Mouse (Mus musculus) midbrain, postnatal 0 days (tissue): ENCODE measurements around the gene Prtn3. TPM values are rescaled to one million over a fixed set of nuclear protein-coding genes. Genes with fewer than 3 reads are reported as not detected.

Source experiments
- ATAC-seq: fragments of 200-750 bp; cut with Nextera tagmentation; 2 replicates; pipeline ENCODE4 v1.8.0; 2017; ENCODE audit warnings: moderate number of reproducible peaks, mild to moderate bottlenecking, moderate TSS enrichment, moderate library complexity; ENCODE audit not compliant: low FRiP score
- DNase-seq: peaks from one replicate; pipeline ENCODE4 v3.0.0-alpha.2; 2015; ENCODE audit warnings: low spot score
- H3K27ac ChIP-seq: fragments of 300-500 bp; sonication (generic); 2 replicates; pipeline ENCODE4 v1.5.1; 2014; ENCODE audit warnings: low read depth, mild to moderate bottlenecking, low read length, mixed read lengths
- H3K27me3 ChIP-seq: fragments of 300-500 bp; sonication (generic); 2 replicates; pipeline ENCODE4 v1.6.1; 2014; ENCODE audit warnings: low read length, control low read depth, mixed read lengths; ENCODE audit not compliant: insufficient read depth
- H3K36me3 ChIP-seq: fragments of 300-500 bp; sonication (generic); 2 replicates; pipeline ENCODE4 v1.6.1; 2014; ENCODE audit warnings: low read length, control low read depth, mixed read lengths; ENCODE audit not compliant: insufficient read depth
- H3K4me1 ChIP-seq: fragments of 300-500 bp; sonication (generic); 2 replicates; pipeline ENCODE4 v1.6.1; 2014; ENCODE audit warnings: mild to moderate bottlenecking, control low read depth, antibody characterized with exemption, low read length, mixed read lengths; ENCODE audit not compliant: insufficient read depth
- H3K4me2 ChIP-seq: fragments of 300-500 bp; sonication (generic); 2 replicates; pipeline ENCODE4 v1.6.1; 2014; ENCODE audit warnings: low read depth, mild to moderate bottlenecking, low read length, mixed read lengths; ENCODE audit not compliant: poor library complexity, severe bottlenecking
- H3K4me3 ChIP-seq: fragments of 300-500 bp; sonication (generic); 2 replicates; pipeline ENCODE4 v1.5.1; 2014; ENCODE audit warnings: low read depth, mild to moderate bottlenecking, low read length, moderate library complexity
- H3K9ac ChIP-seq: fragments of 300-500 bp; sonication (generic); replicated peaks from 2 replicates; pipeline ENCODE4 v1.6.1; 2014; ENCODE audit warnings: mild to moderate bottlenecking, low read length, moderate library complexity, mixed read lengths; ENCODE audit not compliant: poor library complexity, severe bottlenecking
- H3K9me3 ChIP-seq: fragments of 300-500 bp; sonication (generic); 2 replicates; pipeline ENCODE4 v1.6.1; 2016; ENCODE audit warnings: low read length, control low read depth
- CTCF ChIP-seq: IDR thresholded peaks from 2 replicates; pipeline ENCODE4 v1.5.1; 2016; ENCODE audit warnings: antibody characterized with exemption, mild to moderate bottlenecking
- WGBS: fragments of 180-500 bp; shearing (Covaris S2); extraction: QIAGEN DNeasy Blood & Tissue Kit; methylation state at CpG from one replicate; pipeline ENCODE4 v1.1.7; 2014; 5-methylcytosine and 5-hydroxymethylcytosine counted together
- polyA plus RNA-seq: library from polyadenylated mRNA; unstranded; fragments of >200 nt; fragmentation: Nextera tagmentation; extraction: Ambion mirVana; gene quantifications from 2 replicates; pipeline ENCODE4 v1.2.1, GENCODE M21; 2015
- total RNA-seq: library from RNA; depleted of rRNA; stranded (reverse); fragments of >200 nt; gene quantifications from 2 replicates; pipeline ENCODE4 v1.2.3, GENCODE M21; 2014

Prtn3 gene
- total and polyA plus RNA-seq, 2 experiments from 2014 or later = 7.5 to 11.7 TPM

- TF ChIP-seq CTCF = no peak
- H3K27me3 ChIP-seq = peaks cover 39% of the 10 kb centered on the region
Observed at GRCm38 (mm10) chr10:79917532-79918100, 43.3 kb downstream of the Prtn3 start.

DNA sequence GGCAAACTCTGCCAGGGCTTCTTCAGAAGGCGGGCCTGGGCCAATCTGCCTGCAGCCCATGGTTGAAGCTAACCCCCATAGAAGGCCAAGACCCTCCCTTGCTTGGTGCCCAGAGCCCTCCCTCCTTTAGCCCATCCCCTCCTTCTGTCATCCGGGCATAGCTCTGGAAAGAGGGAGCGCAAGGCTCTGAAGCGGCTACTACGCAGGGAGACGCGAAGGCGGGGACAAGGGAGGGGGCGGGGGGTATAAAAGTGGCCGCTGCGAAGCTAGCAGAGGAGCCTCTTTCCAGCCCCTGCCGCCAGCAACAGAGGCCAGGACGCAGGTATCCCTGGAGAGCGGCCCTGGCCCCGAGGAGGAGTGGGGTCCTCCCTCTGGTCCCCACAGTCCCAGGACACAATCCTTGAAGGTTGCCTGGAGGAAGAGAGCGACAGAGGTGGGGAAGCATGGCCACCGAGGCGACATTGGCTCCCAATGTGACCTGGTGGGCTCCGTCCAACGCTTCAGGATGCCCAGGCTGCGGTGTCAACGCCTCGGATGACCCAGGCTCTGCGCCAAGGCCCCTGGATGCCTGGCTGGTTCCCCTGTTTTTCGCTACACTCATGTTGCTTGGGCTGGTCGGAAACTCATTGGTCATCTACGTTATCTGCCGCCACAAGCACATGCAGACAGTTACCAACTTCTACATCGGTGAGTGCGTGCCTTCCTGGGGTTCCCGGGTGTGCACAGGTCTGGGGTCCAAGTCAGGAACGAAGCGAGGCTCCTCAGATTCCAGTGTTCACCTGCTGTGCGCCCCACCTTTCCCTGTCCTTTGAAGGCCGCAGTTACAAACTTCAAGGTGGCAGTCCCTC lies 44.2 kb downstream of the Prtn3 start:
- Histone ChIP-seq H3K9me3 (no peaks in the 10 kb centered on the region), H3K4me2 (no peak overlapping the region; the same call in 1 of the 2 replicates), H3K27me3 (peaks cover 48% of the 10 kb centered on the region), H3K4me3 (no peak overlapping the region; the same call in 1 of the 2 replicates), H3K27ac (no peak overlapping the region), H3K36me3 (no peaks in the 10 kb centered on the region), H3K9ac (no peak overlapping the region), H3K4me1 (peaks cover 18% of the 10 kb centered on the region)
- no peak for ATAC-seq
- WGBS = 6% methylated on average over 35 of the region's 35 CpGs
- no peak for DNase-seq
- no peak for TF ChIP-seq CTCF

More at GRCm38 (mm10) chr10:79917532-79918100, 43.3 kb downstream of the Prtn3 start:
- no peaks in the 10 kb centered on the region for H3K36me3 ChIP-seq
- H3K4me3 ChIP-seq = peak overlapping the region; percentile 59
- H3K9ac ChIP-seq = peak overlapping the region; percentile 86; the same call in 1 of the 2 replicates
- DNase-seq (no peak), ATAC-seq (no peak)
- H3K27ac ChIP-seq = no peak overlapping the region
- no peaks in the 10 kb centered on the region for H3K9me3 ChIP-seq
- peak overlapping the region; percentile 95 for H3K4me2 ChIP-seq
- H3K4me1 ChIP-seq = peaks cover 18% of the 10 kb centered on the region
- 63% methylated on average over 5 of the region's 5 CpGs for WGBS

DNA sequence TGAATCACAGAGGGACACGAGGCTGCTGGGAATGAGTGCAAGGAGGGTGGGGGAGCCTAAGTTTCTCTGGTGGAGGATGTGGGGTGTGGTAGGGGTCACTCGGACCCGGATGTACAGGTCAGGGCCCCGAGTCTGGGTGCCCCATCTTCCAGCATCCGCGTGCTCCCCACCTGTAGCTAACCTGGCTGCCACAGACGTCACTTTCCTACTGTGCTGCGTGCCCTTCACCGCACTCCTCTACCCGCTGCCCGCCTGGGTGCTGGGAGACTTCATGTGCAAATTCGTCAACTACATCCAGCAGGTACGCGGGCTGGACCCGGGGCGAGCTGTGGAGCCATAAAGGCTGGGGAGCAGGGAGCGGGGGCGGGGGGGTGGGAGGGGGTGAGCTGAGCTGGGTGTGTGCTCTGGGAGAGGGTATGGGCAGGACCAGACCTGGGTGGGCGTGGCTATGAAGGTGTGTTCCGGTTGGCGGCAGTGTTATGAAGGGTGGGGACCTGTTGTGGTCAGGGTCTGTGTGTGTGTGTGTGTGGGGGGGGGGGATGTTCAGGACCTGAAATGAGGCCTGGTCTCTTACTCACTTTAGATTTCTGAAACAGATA lies 45.1 kb downstream of the Prtn3 start:
- Histone ChIP-seq H3K27ac (no peak overlapping the region), H3K9ac (no peak overlapping the region), H3K36me3 (no peaks in the 10 kb centered on the region), H3K4me3 (no peak overlapping the region), H3K27me3 (peaks cover 50% of the 10 kb centered on the region), H3K4me1 (peaks cover 17% of the 10 kb centered on the region), H3K4me2 (0 out of 2 replicates have a peak overlapping the region, but pooled peaks have one; percentile 20), H3K9me3 (no peaks in the 10 kb centered on the region)
- ATAC-seq (no peak), DNase-seq (no peak)
- TF ChIP-seq CTCF = no peak
- 5% methylated on average over 21 of the region's 21 CpGs for WGBS

- Histone ChIP-seq H3K4me3 (peak overlapping the region; percentile 37), H3K4me2 (peak overlapping the region; percentile 47)
Observed at GRCm38 (mm10) chr10:79920056-79920890, 46.0 kb downstream of the Prtn3 start.

DNA sequence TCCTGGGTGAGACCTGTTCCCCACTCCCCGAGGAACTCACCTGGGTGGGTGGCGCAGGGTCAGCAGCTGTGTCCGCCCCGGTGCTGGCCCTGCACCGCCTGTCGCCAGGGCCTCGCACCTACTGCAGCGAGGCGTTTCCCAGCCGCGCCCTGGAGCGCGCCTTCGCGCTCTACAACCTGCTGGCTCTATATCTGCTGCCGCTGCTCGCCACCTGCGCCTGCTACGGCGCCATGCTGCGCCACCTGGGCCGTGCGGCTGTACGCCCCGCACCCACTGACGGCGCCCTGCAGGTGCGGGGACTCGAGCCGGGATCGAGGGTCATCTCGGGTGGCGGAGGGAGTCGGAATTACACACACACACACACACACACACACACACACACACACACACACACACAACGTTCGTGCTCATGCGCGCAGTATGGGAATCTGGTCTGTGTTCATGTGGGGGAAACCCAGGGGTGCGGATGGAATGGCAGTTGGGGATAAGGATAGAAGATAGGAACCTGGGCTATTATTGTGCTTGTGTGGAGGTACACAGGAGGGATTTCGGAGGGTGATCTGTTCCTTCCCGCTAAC lies 46.8 kb downstream of the Prtn3 start, which contains the start of gene R3hdm4:
R3hdm4 (minus strand) TSS at position 251 of the 578 bp plus-strand sequence.
- Histone ChIP-seq H3K9me3 (no peaks in the 10 kb centered on the region), H3K4me1 (peaks cover 12% of the 10 kb centered on the region), H3K27me3 (peaks cover 50% of the 10 kb centered on the region), H3K9ac (peak within 1 kb of the TSS; percentile 25), H3K36me3 (no peaks in the 10 kb centered on the region), H3K4me3 (peak within 1 kb of the TSS; percentile 37), H3K27ac (no peak within 1 kb of the TSS), H3K4me2 (peak within 1 kb of the TSS; percentile 47)
- no peak for DNase-seq
- TF ChIP-seq CTCF = no peak
- ATAC-seq = no peak
- 3% methylated on average over 34 of the region's 41 CpGs for WGBS

More at GRCm38 (mm10) chr10:79920056-79920890, 46.0 kb downstream of the Prtn3 start:
- H3K9me3 ChIP-seq = no peaks in the 10 kb centered on the region
- H3K4me1 ChIP-seq = peaks cover 13% of the 10 kb centered on the region
- H3K27ac ChIP-seq = no peak overlapping the region
- no peak overlapping the region for H3K9ac ChIP-seq
- WGBS = 17% methylated on average over 26 of the region's 26 CpGs
- ATAC-seq (peak; percentile 9; the same call in 1 of the 2 replicates), DNase-seq (no peak)
- no peaks in the 10 kb centered on the region for H3K36me3 ChIP-seq
- peaks cover 50% of the 10 kb centered on the region for H3K27me3 ChIP-seq
- no peak for TF ChIP-seq CTCF
